Mouse (Mus musculus): ENCODE results near the gene Emc8.
"Not testable (repeated sequence)": the region's sequence is repeated elsewhere in the genome, so short reads cannot be mapped to it uniquely, and the experiment has no call there.

The Emc8 gene

GRCm38 (mm10) chr8:120685591-120685990, 17.2 kb upstream of the Emc8 start:
- DNase-seq (ENCODE audit: extremely low read depth, low read depth) = no peak

DNA sequence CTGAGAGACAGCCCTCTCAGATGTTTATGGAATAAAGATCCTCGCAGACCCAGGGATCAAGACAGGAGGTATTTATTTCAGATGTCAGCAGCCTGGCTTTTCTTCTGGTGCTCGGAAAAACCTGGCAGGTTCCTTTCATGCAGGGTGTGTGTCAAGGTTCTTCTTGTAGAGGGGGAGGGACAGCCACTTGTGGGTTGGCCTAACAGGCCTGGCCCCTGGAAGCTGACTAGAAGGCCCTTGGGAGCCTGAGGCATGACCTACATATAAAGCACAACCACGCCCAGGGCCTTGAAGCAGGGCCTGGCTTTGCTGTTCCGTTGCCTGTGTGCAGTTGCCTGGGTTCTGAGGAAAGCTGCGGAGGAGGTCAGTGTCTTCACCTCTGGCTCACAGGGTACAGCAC, 16.7 kb upstream of the Emc8 start:
- DNase-seq (ENCODE audit: extremely low read depth, low read depth) = no peak

GRCm38 (mm10) chr8:120684082-120684481, 15.7 kb upstream of the Emc8 start:
- no peak for DNase-seq (ENCODE audit: extremely low read depth, low read depth)

DNA sequence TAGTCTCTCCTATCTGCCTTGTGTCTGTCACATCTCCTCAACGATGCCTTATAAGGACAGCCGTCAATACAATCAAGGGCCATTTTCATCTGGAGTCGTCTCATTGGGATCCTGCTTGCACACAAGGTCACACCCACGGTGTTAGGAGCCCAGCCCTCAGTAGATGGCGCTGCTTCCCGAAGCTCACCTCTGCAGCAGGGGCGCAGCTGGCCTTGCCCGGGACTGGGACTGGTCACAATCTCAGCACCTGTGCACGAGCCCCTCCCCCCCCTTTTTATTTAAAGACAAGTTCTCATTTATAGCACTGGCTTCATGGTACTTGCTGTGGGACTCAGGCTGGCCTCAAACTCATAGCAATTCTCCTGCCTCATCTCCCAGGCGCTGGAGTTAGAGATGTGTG, 15.2 kb upstream of the Emc8 start:
- no peak for DNase-seq (ENCODE audit: extremely low read depth, low read depth)

GRCm38 (mm10) chr8:120681113-120681512, 12.7 kb upstream of the Emc8 start:
- DNase-seq (ENCODE audit: extremely low read depth, low read depth) = no peak

DNA sequence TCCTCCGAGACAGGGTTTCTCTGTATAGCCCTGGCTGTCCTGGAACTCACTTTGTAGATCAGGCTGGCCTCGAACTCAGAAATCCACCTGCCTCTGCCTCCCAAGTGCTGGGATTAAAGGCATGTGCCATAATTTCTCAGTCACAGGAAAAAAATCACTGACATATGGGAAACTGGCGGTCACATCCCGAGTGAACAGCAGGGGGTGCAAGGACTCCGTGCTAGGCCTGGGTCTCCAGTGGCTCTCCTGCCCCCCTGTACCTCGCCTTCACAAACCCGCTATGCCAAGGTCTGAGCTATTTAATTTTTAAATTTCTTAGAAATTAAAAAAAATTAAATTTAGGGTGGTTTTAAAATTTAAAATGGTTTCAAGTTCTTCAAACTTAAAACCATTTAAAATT, 12.0 kb upstream of the Emc8 start:
- not testable (repeated sequence) for DNase-seq (ENCODE audit: extremely low read depth, low read depth)

GRCm38 (mm10) chr8:120679629-120680387, 11.4 kb upstream of the Emc8 start:
- DNase-seq (ENCODE audit: extremely low read depth, low read depth) = no peak

- no peak for DNase-seq (ENCODE audit: extremely low read depth, low read depth)
These were observed 10.1 kb upstream of the Emc8 start for GRCm38 (mm10) chr8:120678447-120678846.

DNA sequence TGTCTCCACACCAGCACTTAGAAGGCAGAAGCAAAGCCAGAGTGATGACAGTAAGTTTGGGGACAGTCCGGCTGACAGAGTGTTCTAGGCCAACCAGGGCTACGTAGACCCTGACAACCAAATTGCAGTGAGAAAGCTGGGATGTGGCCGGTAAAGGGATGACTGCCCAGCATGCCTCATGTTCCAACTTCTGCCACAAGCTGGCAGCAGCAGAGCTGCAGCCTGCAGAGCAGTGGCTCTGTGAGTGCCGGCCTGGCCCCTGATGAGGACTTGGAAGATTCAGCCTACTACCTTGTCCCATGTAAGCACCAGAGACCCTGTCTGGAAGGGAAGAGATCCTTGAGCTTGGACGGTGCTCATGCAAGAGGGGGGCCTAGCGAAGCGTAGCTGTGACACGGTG, 7.3 kb upstream of the Emc8 start:
- DNase-seq (ENCODE audit: extremely low read depth, low read depth) = no peak

DNA sequence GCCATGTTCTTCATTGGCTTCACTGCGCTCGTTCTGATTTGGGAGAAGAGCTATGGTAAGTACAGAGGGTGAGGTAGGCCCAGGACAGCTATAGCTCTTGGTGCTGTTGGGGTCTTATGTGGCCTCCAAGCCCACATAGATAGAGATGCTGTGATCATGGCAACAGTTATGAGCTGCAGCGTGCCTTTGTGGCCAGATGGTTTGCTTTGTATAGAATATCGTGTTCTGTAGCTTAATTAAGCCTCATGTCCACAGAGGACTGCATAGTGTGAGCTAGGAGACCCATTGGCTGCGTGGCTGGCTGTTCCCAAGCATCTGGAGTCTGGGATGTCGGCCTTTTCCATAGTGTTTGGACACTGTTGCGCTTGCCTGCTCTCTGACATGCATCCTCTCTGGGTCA, 4.9 kb upstream of the Emc8 start:
- no peak for DNase-seq (ENCODE audit: extremely low read depth, low read depth)

GRCm38 (mm10) chr8:120672626-120673229, 4.4 kb upstream of the Emc8 start:
- DNase-seq (ENCODE audit: extremely low read depth, low read depth) = no peak

DNA sequence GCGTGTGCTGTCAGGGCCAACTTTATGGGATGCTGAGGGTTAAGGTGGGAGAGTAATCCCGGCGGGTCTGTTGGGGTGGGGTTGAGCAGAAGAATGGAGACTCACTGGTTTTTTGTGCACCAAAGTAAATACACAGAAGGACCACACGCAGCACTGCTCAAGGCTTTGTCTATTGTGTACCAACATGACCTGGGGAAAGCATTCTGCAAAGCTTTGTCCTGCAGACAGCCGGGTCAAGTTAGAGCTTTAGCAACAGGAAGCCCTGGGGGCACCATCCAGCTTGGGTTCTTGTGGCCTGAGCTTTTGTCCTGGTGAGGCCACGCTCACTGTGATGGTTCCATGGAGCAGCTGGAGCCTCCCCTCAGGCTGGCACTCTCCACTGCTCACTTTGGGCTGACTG, 3.4 kb upstream of the Emc8 start:
- no peak for DNase-seq (ENCODE audit: extremely low read depth, low read depth)

- DNase-seq (ENCODE audit: extremely low read depth, low read depth) = no peak
These were observed 606 bp downstream of the Emc8 start, which contains the start of the genes Gm27021 and Cox4i1 for GRCm38 (mm10) chr8:120667561-120668373. Gm27021 (minus strand) TSS chr8:120668079. Cox4i1 (plus strand) TSS chr8:120668222.

DNA sequence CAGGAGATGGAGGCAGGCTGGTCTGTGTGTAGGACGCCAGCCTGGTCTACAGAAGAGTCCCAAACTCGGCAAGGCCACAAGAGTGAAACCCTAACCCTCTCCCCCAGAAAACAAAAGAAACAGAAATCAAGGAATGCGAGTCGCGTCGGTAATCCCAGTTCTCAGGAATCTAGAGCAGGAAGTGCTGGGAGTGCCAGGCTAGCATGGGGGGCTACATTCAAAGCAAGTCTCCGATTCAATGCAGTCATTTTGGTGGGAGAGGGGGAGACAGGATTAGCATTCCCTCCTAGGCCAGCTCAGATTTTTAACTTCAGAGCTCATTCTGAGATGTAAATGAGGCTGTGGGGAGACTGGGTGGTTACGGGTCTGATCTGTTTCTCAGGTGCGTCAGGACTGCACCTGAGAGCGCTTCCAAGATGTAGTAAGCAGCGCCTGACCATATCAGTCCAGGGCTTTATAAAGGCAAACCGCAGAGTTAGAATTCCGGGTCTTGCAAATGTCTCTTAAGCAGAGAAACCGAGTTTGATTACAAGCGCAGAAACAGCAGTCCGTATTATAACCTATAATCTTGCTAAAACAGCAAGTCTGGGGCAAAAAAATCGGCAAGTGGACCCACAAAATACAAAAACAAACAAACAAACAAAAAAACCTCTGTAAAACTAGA, 1.4 kb downstream of the Emc8 start:
- no peak for DNase-seq (ENCODE audit: extremely low read depth, low read depth)

DNA sequence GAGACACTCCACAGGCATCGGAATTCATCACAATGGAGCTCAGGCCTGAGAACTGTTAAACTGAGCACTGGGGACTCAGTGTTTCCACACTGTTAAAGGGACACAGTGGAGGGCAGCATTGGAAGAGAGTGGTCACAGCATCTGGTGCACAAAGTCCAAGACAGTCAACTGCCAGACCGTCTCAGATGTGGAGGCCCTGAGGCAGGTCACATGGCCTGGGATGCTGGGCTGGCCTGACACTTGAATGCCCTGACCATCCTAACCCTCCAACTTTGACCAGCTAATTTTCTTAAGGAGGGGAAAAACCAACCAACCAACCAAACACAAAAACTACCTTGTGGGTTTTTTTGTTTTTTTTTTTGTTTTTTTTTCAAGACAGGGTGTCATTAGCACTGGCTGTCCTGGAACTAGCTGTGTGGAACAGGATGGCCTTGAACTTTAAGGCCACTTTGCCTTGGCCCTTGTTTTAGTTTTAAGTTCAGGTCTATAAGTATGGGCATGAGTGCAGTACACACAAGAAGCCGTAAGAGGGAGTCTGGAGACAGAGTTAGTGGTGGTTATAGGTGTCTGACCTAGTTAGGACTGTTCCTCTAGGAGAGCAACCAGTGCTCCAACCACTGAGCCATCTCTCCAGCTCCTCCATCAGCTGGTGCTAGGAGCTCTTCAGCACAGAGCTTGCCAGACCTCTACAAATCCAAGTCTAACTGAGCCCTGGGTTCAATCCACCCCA, 2.5 kb downstream of the Emc8 start:
- DNase-seq (ENCODE audit: extremely low read depth, low read depth) = no peak

DNA sequence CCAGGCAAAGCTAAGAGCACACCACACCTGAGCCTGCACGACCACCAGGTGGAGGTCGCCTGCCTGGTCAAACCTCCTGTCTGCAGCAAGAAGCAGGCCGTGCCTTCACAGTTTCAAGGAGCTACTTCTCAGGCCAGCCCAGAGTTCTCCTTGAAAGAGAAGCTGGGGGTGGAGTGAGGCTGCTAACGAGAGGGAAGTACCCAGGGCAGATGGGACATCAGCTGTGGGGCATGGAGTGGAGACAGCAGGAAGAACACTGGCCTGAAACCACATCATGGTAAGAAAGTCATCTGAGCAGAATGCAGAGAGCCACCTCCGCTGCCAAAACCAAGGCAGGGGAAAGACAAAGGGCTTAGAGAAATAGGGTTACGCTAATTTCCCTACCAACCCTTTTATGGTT, 3.8 kb downstream of the Emc8 start:
- no peak for DNase-seq (ENCODE audit: extremely low read depth, low read depth)

GRCm38 (mm10) chr8:120657415-120657814, 11.0 kb downstream of the Emc8 start:
- no peak for DNase-seq (ENCODE audit: extremely low read depth, low read depth)

GRCm38 (mm10) chr8:120656322-120657052, 11.9 kb downstream of the Emc8 start:
- no peak for DNase-seq (ENCODE audit: extremely low read depth, low read depth)

- DNase-seq (ENCODE audit: extremely low read depth, low read depth) = no peak
These were observed 20.8 kb downstream of the Emc8 start, which contains the start of gene 1190005I06Rik for GRCm38 (mm10) chr8:120647532-120647931. 1190005I06Rik (minus strand) TSS chr8:120647632.

DNA sequence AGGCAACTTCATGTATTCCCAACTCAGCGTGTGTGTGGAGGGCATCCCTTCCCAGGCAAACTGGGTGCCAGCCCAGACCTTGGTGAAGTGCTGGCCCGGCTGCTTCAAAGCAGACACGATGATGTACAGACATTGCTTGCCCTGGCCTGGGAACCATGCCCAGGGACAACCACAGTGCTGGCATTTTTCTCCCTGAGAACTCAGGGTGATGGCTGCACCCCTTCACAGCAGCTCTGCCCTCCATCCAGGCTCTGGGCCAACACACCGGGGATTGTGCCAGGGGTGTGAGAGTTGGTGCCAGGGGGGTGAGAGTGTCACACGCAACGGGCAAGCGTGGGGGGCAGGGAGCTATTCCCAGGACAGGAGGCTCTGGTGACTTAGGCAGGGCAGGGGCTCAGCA, 23.7 kb downstream of the Emc8 start:
- no peak for DNase-seq (ENCODE audit: extremely low read depth, low read depth)
